Mouse (Mus musculus) heart, embryonic 13.5 days (tissue): ENCODE measurements at regions not wholly inside any gene's neighbourhood (a gene's known extent, or its start where the extent isn't known, plus 50 kb on each side); places are given as distances from the start of the nearest gene placed in this dataset.

Experiments used
- ATAC-seq: fragments of 200-750 bp; cut with Nextera tagmentation; 2 replicates; pipeline ENCODE4 v1.8.0; 2017; ENCODE audit warnings: moderate TSS enrichment; ENCODE audit not compliant: insufficient number of reproducible peaks, low FRiP score, low TSS enrichment; ENCODE audit errors: extremely low read depth
- H3K27ac ChIP-seq: fragments of 300-500 bp; sonication (generic); replicated peaks from 2 replicates; pipeline ENCODE4 v1.5.1; 2015; ENCODE audit warnings: moderate library complexity, mild to moderate bottlenecking, inconsistent platforms
- H3K27me3 ChIP-seq: fragments of 300-500 bp; sonication (generic); replicated peaks from 2 replicates; pipeline ENCODE4 v1.6.1; 2015; ENCODE audit warnings: mild to moderate bottlenecking, inconsistent platforms
- H3K36me3 ChIP-seq: fragments of 300-500 bp; sonication (generic); 2 replicates; pipeline ENCODE4 v1.6.1; 2015; ENCODE audit warnings: mild to moderate bottlenecking, inconsistent platforms
- H3K4me1 ChIP-seq: fragments of 300-500 bp; sonication (generic); 2 replicates; pipeline ENCODE4 v1.6.1; 2015; ENCODE audit warnings: inconsistent platforms
- H3K4me2 ChIP-seq: fragments of 300-500 bp; sonication (generic); 2 replicates; pipeline ENCODE4 v1.6.1; 2015; ENCODE audit warnings: inconsistent platforms, mild to moderate bottlenecking, moderate library complexity
- H3K4me3 ChIP-seq: fragments of 300-500 bp; sonication (generic); 2 replicates; pipeline ENCODE4 v1.5.1; 2015; ENCODE audit warnings: moderate library complexity, mild to moderate bottlenecking, inconsistent platforms
- H3K9ac ChIP-seq: fragments of 300-500 bp; sonication (generic); 2 replicates; pipeline ENCODE4 v1.6.1; 2015; ENCODE audit warnings: inconsistent platforms, mild to moderate bottlenecking, moderate library complexity
- H3K9me3 ChIP-seq: fragments of 300-500 bp; sonication (generic); 2 replicates; pipeline ENCODE4 v1.6.1; 2016; ENCODE audit warnings: inconsistent platforms
- WGBS: fragments of 180-500 bp; shearing (Covaris S2); methylation state at CpG from one replicate; pipeline ENCODE4 v1.1.7; 2015; ENCODE audit warnings: mixed read lengths; 5-methylcytosine and 5-hydroxymethylcytosine counted together

DNA sequence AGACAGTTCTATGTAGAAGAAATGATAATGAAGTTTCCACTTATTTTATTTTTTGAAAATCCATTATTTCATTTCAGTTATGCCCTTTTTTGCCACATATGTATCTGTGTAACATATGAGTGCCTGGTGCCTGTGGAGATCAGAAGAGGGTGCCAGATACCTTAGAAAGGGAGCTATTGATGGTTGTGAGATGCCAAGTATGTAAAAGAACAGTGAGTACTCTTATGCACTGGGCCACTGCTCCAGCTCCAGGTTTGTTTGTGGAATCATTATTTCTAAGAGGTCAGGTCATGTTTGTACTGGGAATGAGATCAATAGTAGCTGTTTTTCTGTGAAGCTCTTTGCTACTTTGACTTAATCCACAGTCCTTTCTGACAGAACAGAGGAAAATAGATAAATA lies 68.1 kb downstream of the Cenpw start:
- H3K27me3 ChIP-seq, result no peaks in the 10 kb centered on the region
- H3K4me1 ChIP-seq, result no peaks in the 10 kb centered on the region
- H3K9me3 ChIP-seq, result no peaks in the 10 kb centered on the region
- H3K9ac ChIP-seq, result no peak overlapping the region
- H3K4me3 ChIP-seq, result no peak overlapping the region
- H3K27ac ChIP-seq, result no peak overlapping the region
- H3K4me2 ChIP-seq, result no peak overlapping the region
- no peaks in the 10 kb centered on the region for H3K36me3 ChIP-seq
- ATAC-seq, result no peak

DNA sequence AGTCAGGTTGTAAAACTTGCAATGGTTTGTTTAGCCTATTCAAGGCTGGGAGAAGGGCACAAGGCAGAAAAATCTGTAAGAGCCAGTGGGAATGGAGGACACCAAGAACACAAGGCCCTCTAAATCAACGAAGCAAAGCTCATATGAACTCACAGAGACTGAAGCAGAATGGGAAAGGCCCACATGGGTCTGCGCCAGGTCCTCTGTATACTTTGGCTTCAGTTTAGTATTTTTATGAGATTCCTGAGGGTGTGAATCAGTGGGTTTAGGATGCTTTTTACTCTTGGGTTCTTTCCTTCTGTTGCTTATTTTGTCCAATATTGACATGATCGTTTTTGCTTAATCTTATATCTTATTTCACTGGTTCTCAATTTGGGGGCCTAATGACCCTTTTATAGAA lies 90.0 kb downstream of the Cenpw start:
- no peak overlapping the region for H3K4me2 ChIP-seq
- H3K36me3 ChIP-seq, result no peaks in the 10 kb centered on the region
- H3K27me3 ChIP-seq, result no peaks in the 10 kb centered on the region
- no peak overlapping the region for H3K27ac ChIP-seq
- no peak for ATAC-seq
- no peaks in the 10 kb centered on the region for H3K9me3 ChIP-seq
- H3K9ac ChIP-seq, result no peak overlapping the region
- WGBS, result 56% methylated on average over 3 of the region's 3 CpGs
- no peaks in the 10 kb centered on the region for H3K4me1 ChIP-seq
- no peak overlapping the region for H3K4me3 ChIP-seq

DNA sequence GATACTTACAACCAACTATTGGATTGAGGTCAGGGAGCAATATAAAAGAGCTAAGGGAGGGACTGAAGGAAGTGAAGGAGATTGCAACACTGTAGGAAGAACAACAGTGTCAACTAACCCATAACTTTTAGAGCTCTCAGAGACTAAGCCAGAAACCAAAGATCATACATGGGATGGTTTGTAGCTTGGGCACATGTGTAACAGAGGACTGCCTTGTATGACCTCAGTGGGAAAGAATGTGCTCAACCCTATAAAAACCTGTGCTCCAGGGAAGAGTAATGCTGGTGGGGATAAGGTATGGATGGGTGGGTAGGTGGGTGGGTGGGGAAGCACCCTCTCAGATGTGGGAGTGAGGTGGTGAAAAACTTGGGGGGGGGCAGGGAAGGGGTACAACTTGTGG lies 97.9 kb downstream of the Cenpw start:
- H3K36me3 ChIP-seq, result no peaks in the 10 kb centered on the region

DNA sequence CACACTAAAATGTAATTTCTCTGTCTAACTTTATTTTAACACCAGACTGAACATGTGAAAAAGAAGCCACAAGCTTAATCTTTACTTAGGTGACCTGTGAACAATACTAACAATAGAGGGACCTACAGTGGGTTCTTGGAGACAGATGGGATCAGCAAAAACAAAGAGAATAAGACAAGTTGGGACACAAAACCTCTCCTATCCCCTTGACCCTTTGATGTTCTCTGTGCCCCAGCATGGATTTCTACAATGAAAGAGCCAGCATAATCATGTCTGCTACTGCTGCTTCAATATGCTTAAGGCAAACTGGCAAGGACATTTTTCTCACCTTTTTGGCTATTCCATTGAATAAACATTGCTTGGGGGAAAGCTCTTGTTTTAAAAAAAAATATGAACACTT lies 105.8 kb downstream of the Cenpw start:
- no peak for ATAC-seq
- Histone ChIP-seq H3K9me3 (no peaks in the 10 kb centered on the region), H3K4me1 (no peaks in the 10 kb centered on the region), H3K36me3 (no peaks in the 10 kb centered on the region), H3K27ac (no peak overlapping the region), H3K27me3 (no peaks in the 10 kb centered on the region), H3K9ac (no peak overlapping the region), H3K4me3 (no peak overlapping the region), H3K4me2 (no peak overlapping the region)

More for the DNA sequence above, 97.9 kb downstream of the Cenpw start:
- Histone ChIP-seq H3K4me3 (no peak overlapping the region), H3K4me2 (no peak overlapping the region), H3K9me3 (no peaks in the 10 kb centered on the region), H3K4me1 (no peaks in the 10 kb centered on the region), H3K9ac (no peak overlapping the region), H3K27ac (no peak overlapping the region), H3K27me3 (no peaks in the 10 kb centered on the region)
- ATAC-seq, result no peak

DNA sequence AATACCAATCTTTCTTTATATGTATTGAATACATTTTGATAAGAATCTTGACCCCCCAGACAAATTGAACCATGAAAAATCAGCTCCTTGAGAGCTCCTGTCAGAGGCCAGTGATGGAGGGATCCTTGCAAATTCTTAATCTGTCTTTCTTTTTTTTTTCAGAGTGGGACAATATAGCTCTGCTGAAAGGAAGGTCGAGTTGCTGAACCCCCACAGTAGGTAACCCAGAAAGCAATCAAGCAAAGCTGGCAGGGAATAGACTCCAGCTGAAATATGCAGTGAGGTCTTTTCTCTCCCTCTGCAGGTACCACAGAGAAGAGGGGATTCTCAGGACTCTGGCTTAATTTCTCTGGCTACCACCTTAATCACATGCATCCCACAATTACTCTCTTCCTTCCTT lies 108.8 kb downstream of the Cenpw start:
- 4% methylated on average over 1 of the region's 1 CpGs for WGBS
- H3K9ac ChIP-seq, result no peak overlapping the region
- H3K4me3 ChIP-seq, result no peak overlapping the region
- no peaks in the 10 kb centered on the region for H3K9me3 ChIP-seq
- H3K27ac ChIP-seq, result no peak overlapping the region
- H3K4me1 ChIP-seq, result peaks cover 6% of the 10 kb centered on the region; the same call in 1 of the 2 replicates
- H3K27me3 ChIP-seq, result no peaks in the 10 kb centered on the region
- ATAC-seq, result no peak
- no peak overlapping the region for H3K4me2 ChIP-seq
- H3K36me3 ChIP-seq, result no peaks in the 10 kb centered on the region

DNA sequence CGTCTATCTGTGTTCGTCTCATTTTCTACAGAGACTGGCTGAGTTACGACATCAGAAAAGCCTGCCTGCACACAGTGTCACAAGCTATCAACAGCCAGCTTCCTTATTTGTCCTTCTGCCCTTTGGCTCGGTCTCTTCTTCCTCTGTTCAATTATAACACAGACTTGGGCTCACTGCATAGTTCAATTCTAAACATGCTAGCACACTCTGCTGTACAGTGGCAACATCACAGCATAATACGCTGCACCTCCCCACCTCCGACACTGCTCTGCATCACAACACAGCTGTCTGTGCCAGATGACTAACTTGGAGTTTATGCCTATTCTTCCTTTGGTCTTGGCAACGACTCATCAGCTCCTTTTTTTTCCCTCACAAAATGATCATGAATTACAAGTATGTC lies 111.0 kb downstream of the Cenpw start:
- no peaks in the 10 kb centered on the region for H3K36me3 ChIP-seq
- ATAC-seq, result no peak
- H3K4me1 ChIP-seq, result peaks cover 6% of the 10 kb centered on the region; the same call in 1 of the 2 replicates
- H3K27me3 ChIP-seq, result no peaks in the 10 kb centered on the region
- H3K4me3 ChIP-seq, result no peak overlapping the region
- H3K9me3 ChIP-seq, result no peaks in the 10 kb centered on the region
- no peak overlapping the region for H3K9ac ChIP-seq
- WGBS, result 35% methylated on average over 7 of the region's 7 CpGs
- peak overlapping the region; percentile 29 for H3K4me2 ChIP-seq
- no peak overlapping the region for H3K27ac ChIP-seq

DNA sequence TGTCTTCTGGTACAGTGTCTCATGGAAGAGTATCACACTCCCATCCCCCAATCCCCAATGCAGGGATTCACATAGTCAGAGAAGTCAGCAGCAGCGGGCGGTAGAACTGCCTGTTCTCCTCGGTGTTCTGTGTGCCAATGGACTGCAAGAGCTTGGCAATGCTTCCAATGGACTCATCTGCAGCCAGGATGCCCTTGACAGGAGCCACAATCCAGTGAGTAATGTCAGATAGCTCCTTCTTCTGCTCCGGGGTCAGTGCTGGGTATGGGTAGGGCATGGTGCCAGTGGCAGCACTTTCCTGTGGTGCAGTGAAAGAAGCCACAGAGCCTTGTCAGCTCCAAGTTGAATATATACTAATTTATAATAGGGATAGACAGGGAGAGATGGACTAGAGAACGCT lies 115.3 kb downstream of the Cenpw start:
- Histone ChIP-seq H3K4me3 (no peak overlapping the region), H3K9me3 (no peaks in the 10 kb centered on the region), H3K4me2 (no peak overlapping the region), H3K9ac (no peak overlapping the region), H3K4me1 (peaks cover 6% of the 10 kb centered on the region; the same call in 1 of the 2 replicates), H3K27me3 (no peaks in the 10 kb centered on the region), H3K27ac (no peak overlapping the region), H3K36me3 (no peaks in the 10 kb centered on the region)
- 81% methylated on average over 5 of the region's 5 CpGs for WGBS
- no peak for ATAC-seq

DNA sequence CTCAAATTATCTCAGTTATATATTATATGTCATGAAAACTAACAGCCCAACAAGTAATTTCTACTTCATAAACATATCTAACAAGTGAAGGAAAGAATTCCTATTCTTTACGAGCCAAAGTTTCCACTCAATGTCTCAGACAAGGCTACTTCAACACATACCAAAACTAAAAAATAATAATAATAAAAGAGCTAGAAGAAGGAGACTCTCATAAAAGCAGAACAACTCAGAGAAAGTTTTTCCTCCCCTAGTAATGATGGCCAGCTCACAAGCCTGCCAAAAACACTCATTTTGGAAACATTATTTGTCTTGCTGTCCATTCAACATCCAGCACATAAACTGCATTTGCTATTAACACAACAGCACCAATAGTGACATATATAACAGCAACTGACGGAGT lies 133.7 kb downstream of the Cenpw start:
- H3K36me3 ChIP-seq, result no peaks in the 10 kb centered on the region
- no peak overlapping the region for H3K27ac ChIP-seq
- peaks cover 4% of the 10 kb centered on the region; the same call in 1 of the 2 replicates for H3K9me3 ChIP-seq
- H3K4me1 ChIP-seq, result no peaks in the 10 kb centered on the region
- H3K9ac ChIP-seq, result no peak overlapping the region
- WGBS, result 59% methylated on average over 2 of the region's 2 CpGs
- no peaks in the 10 kb centered on the region for H3K27me3 ChIP-seq
- no peak for ATAC-seq
- H3K4me3 ChIP-seq, result no peak overlapping the region
- no peak overlapping the region for H3K4me2 ChIP-seq

DNA sequence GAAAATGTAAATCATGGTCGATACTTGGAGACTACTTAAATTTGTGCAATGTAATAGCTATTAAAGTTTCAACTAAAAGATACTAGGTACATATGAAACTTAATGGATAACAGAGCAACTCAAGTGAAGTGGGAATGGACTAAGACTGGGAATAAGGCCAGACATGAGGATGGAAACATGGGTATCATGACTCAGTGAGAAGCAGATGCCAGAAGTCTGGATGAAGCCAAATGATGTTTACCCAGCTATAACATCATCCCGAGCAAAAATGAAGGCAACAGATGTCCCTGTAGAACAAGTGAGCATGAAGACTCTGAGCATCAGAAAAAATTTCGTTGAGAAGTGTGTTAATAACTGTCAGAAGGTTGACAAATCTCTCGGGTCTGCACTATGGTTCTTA lies 169.7 kb downstream of the Cenpw start:
- Histone ChIP-seq H3K27me3 (no peaks in the 10 kb centered on the region), H3K9ac (no peak overlapping the region), H3K27ac (no peak overlapping the region), H3K4me1 (no peaks in the 10 kb centered on the region), H3K36me3 (no peaks in the 10 kb centered on the region), H3K4me2 (no peak overlapping the region), H3K4me3 (no peak overlapping the region), H3K9me3 (no peaks in the 10 kb centered on the region)
- no peak for ATAC-seq
- WGBS, result 57% methylated on average over 4 of the region's 4 CpGs

DNA sequence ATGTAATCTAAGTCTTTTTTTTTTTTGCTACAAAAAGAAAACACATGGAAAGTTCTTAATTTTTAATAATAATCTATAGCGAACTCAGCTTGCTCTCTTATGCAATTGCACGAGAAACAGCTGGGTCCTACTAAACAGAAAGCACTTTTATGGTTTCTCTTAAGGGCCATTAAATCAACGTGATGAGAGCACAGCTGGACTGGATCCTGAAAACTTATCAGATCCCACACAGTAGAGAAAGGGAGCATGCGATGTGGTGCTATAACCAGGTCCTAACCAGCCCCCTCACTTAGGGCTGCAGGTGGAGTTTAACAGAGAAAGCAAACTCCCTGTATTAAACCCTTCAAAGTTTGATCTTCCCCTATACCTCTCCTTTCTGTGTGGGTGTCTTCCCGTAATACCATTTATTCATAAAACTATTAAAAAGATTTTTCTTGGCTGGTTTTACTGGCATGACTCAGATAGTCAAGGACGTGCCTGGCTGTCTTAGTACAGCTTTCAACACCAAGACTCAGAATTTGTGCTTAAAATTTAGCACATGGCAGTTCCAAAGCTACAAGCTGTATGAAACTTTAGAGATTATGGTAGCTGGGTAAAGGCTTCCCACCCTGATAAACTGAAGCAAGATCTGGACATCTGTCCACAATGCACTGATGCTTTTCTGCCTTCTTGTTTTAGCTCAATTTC lies 197.3 kb downstream of the Cenpw start:
- Histone ChIP-seq H3K27ac (no peak overlapping the region), H3K4me1 (no peaks in the 10 kb centered on the region), H3K9ac (no peak overlapping the region), H3K27me3 (no peaks in the 10 kb centered on the region), H3K36me3 (no peaks in the 10 kb centered on the region), H3K4me3 (no peak overlapping the region), H3K9me3 (no peaks in the 10 kb centered on the region), H3K4me2 (no peak overlapping the region)
- no peak for ATAC-seq
- 50% methylated on average over 6 of the region's 6 CpGs for WGBS

DNA sequence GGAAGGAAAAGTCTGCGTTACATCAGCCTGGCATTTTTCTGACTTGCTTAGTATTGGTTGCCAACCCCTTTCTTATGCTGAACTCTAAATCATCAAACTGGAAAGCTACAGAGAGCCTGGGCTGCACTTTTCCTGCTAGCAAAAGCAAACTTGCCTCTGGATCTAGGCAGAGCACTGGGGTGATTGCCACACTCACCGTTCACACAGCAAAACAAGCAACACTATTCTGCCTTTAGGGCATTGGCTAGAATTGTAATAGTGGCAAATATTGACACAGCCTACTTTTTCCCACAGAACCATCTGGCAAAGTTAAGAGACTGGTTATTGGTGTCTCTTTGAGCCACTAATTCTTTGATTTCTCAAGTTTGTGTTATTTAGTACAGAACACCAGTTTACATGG lies 199.5 kb downstream of the Cenpw start:
- no peaks in the 10 kb centered on the region for H3K4me1 ChIP-seq
- no peaks in the 10 kb centered on the region for H3K27me3 ChIP-seq
- H3K9ac ChIP-seq, result no peak overlapping the region
- H3K9me3 ChIP-seq, result no peaks in the 10 kb centered on the region
- WGBS, result 61% methylated on average over 2 of the region's 2 CpGs
- no peak overlapping the region for H3K27ac ChIP-seq
- H3K4me2 ChIP-seq, result no peak overlapping the region
- no peak for ATAC-seq
- no peaks in the 10 kb centered on the region for H3K36me3 ChIP-seq
- H3K4me3 ChIP-seq, result no peak overlapping the region

DNA sequence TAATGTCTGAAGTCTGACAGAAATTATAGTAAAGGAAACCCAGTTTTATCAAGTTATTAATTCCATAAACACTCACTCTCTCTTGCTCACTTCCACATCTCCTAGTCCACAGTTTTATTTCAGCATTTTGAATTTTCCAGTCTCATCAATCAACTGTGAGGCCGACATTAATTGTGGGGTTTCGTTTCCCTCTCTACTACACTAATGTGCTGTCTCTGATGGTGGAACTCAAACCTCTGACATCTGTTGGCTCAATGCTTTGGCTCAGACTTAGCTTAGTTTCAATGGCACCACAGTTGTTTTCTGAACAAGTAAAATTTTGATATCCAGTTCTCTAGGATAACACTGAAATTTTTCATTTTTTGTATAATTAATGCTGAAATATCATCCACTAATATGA lies 218.8 kb downstream of the Cenpw start:
- Histone ChIP-seq H3K27ac (no peak overlapping the region), H3K36me3 (no peaks in the 10 kb centered on the region), H3K4me3 (no peak overlapping the region), H3K4me2 (no peak overlapping the region), H3K27me3 (no peaks in the 10 kb centered on the region), H3K9ac (no peak overlapping the region), H3K4me1 (no peaks in the 10 kb centered on the region), H3K9me3 (no peaks in the 10 kb centered on the region)
- ATAC-seq, result no peak
- WGBS, result 69% methylated on average over 2 of the region's 2 CpGs
